Mouse (Mus musculus) heart, postnatal 14 days (tissue): ENCODE measurements around the gene Tmem30b. TPM values are rescaled to one million over a fixed set of nuclear protein-coding genes. Genes with fewer than 3 reads are reported as not detected.
"Not testable (repeated sequence)": the region's sequence is repeated elsewhere in the genome, so short reads cannot be mapped to it uniquely, and the experiment has no call there.

ENCODE experiments used
- DNase-seq, 2 experiments: peaks; one replicate each; pipeline ENCODE4 v3.0.0; 2021 to 2022
- intact Hi-C: fragments of 180-260 bp; cut with DNase I; formaldehyde crosslinking; loops from one replicate; pipeline ENCODE4 v1.15.1; 2025
- total RNA-seq, 2 experiments: library from RNA; stranded (reverse); gene quantifications; 2 replicates each; pipeline ENCODE4 v1.2.3; 2021

Tmem30b gene
- total RNA-seq, 2 experiments from 2014 or later, result 0.22 to 0.27 TPM

DNA sequence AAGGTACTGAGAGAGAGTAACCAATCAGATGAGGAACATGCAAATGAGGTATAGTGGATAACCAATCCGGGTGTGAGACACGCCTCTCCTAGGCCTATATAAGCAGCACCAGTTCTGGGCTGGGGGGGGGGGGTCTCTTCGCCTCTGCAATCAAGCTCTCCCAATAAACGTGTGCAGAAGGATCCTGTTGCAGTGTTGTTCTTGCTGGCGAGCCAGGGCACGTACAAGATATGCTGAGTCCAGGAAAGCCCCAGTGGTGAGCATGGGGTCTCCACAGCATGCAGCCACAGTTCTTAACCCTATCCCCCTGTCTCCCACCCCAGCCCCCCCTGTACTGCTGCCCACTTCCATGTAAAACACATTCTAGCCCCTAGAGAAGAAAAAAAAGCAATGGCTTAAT lies 16.9 kb upstream of the Tmem30b start:
- not testable (repeated sequence) for DNase-seq
- intact Hi-C loops, result loop anchor here (10.0 kb wide), 2 partner anchors 362 to 732 kb away; no protein-coding TSS in a partner anchor

DNA sequence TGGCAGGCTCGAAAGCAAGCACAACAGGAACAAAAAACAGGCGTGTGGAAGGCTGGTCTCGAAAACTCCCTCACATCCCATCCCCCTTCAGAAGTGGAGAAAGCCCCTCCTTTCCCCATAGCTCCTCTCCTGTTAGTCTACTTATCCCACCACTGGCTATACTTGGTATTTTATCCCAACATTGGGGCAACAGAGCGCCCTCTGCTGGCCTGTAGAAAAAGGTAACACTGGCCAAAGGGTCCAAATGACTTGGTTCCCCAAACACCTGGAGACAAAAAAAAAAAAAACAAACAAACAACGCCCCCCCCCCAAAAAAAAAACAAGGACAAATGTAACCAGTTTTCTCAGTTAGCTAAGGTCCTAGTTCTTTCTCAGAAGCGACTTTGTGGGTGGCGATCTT lies 13.9 kb upstream of the Tmem30b start:
- intact Hi-C loops, result loop anchor here (10.0 kb wide), 2 partner anchors 365 to 735 kb away; no protein-coding TSS in a partner anchor
- no peak for DNase-seq

DNA sequence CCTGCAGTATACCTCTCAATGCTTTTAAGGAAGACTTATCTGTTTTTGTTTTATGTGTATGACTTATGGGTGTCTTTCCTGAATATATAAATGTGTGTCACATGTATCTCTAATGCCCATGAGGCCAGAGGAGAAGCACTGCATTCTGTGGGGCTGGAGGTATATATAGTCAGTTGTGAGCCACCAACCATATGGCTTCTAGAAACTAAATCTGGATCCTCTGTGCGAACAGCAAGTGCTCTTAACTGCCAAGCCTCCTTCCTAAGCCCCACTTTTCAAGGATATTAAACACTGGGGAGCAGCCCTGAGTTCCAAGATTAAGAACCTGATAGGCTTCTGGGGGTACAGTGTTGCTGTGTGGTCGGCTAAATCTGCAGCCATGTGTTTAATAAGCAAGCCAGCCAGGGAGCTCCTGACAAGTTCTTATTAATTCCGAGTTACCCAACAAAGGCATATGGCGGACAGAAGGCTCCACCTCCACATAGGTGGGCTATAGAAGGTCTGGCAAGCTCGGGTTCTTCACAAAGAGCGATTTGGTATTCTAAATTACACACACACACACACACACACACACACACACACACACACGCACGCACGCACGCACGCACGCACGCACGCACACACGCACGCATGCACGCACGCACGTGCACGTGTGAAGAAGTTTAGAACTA lies 12.5 kb upstream of the Tmem30b start:
- no peak for DNase-seq
- intact Hi-C loops, result loop anchor here (10.0 kb wide), 1 partner anchor 714 kb away; no protein-coding TSS in a partner anchor

DNA sequence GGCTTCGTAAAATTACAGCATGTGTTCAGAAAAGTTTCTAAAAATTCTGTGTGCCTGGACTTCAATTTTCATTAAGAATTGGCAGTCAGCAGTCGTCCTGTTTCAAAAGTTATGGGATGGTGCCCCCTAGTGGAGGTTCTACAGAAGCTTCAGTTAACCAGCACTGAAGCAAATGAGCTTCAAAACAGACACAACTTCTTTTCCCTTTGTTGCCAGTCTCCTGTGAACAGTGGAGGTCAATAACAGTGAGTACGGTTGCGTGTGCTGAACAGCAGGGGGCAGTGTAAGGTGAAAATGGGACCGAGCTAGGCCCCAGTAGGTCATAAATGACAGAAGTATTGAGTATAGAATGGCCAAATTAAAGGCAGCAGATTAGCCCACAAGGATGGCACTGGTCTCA lies 8.0 kb upstream of the Tmem30b start:
- DNase-seq, result peak; percentile 70 to 84
- intact Hi-C loops, result loop anchor here (10.0 kb wide), 1 partner anchor 709 kb away; no protein-coding TSS in a partner anchor

DNA sequence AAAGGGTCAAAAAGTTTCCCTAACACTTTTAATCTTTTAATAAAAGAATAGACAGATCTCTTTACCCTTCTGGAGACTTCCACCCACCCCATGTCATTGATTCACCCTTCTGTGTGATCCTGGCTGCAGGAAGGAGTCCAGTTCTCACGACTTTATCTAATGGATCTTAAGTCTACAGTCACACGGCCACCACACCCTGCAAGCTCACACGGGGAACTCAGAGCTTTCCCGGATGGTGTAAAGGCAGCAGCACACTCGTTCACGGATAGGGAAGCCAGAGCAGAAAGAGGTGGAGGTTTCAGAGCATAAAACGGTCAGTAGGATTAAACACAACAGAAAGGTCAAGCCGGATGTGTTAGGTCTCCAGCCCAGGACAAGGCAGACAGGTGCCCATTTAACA lies 2.1 kb upstream of the Tmem30b start:
- intact Hi-C loops, result no loop called here
- no peak for DNase-seq

DNA sequence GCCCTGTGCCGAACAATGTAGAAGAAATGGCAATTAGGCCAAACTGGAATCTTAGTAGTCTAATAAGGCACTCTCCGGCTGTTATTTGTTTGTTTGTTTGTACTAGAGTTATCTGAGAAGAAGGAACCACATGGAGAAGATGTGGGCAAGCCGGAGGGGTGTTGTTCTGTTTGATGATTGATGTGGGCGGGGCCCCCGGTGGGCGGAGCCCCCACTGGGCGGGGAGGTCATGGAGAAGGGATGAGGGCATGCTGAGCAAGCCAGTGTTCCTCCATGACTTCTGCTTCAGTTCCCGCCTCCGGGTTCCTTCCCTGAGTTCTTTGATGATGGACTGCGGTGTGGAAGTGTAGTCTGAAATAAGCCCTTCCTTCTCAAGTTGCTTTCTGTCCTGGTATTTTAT lies 1.5 kb upstream of the Tmem30b start:
- intact Hi-C loops, result no loop called here

DNA sequence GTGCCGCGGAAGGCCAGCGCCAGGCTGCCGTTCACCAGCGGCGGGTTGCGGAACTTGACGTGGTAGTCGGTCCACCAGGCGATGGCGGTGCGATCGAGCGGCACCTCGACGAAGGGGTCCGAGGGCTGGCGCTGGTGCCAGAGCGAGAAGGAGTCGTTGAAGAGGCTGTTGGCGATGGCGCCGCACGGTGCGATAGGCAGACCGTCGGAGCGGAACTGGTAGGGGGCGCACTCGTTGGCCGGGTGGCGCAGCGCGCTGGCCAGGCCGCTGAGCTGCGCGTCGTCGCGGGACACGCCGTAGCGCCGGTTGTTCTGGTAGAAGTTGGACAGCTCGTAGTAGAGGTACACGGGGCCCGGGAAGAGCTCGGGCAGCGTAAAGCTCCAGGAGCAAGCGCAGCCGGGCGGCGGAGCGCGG lies 513 bp downstream of the Tmem30b start:
- peak; percentile 53 to 55 for DNase-seq
- intact Hi-C loops, result no loop called here

More for the DNA sequence above, 1.5 kb upstream of the Tmem30b start:
- DNase-seq, result no peak

DNA sequence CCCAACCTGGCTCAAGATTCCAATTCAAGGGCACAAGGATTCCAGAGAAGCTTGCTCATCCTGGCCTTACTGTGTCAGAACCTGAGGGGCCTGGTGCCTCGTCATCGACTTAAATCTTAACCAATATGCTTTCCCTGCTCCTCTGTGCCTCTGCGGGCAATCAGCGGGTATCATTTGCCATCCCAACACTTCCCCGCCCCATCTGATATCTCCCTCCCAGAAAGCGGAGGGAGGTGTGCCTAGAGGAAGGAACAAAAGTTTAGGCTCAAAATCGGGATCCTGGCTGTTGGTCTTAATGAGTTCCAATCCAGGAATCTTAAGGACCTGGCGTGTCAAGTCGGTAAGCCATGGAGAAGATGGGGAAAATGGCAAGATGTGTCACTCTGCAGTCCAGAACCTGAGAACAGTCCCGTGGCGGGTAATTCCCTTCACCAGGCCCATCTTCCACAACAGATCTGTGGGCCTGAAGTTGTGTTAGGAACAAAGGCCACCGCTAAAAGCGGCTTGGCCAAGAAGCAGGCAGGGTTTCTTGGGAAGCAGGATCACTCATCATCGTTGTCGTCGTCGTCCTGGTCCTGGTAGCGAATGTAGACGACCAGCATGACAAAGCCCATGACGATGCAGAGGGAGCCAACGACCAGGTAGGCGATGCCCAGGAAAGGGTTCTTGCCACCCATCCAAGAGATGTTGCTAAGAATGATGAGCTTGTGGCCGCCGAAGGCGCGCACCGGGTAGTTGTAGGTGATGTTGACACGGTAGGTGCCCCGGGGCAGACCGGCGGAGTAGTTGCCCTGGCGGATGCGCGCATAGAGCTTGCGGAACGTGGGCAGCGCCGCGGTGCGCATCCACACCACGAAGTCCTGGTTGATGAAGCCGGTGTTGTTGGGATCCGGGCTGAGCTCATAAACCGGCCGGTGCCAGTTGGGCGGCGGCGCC lies 1.2 kb downstream of the Tmem30b start:
- no peak for DNase-seq
- intact Hi-C loops, result no loop called here

DNA sequence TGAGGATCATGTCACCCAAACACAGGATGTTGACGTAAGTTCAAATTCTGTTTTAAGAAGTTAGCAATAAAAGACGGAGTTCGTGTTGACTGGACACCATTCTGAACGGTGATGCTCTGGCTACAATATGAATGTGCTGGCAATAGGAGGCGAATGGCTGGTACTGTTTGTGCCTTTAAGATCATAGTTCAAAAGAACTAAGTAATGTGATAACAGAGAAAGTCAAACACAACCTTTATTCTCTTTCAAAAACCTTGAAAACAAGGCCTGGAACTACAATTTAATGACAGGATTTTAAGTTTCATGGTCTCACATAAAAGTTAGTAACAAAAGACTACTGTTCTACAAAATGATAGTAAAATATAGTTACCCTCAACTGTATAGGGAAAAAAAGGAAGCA lies 3.0 kb downstream of the Tmem30b start:
- intact Hi-C loops, result no loop called here

DNA sequence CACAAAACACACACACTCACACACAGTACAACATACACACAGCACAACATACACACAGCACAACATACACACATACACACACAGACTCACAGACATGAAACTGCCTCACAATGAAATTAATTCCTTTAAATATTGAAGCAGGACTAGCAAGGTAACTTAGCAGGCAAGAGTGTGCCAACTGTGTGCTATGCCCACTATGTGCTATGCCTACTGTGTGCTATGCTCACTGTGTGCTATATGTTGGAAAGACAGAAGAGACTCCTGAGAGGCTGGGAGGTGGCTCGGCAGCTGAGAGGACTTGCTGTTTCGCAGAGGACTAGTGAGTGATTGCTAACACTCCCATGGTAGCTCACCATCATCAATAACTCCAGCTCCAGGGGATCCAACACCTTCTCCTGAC lies 5.8 kb downstream of the Tmem30b start:
- DNase-seq, result no peak
- intact Hi-C loops, result no loop called here

More for the DNA sequence above, 3.0 kb downstream of the Tmem30b start:
- DNase-seq, result no peak

DNA sequence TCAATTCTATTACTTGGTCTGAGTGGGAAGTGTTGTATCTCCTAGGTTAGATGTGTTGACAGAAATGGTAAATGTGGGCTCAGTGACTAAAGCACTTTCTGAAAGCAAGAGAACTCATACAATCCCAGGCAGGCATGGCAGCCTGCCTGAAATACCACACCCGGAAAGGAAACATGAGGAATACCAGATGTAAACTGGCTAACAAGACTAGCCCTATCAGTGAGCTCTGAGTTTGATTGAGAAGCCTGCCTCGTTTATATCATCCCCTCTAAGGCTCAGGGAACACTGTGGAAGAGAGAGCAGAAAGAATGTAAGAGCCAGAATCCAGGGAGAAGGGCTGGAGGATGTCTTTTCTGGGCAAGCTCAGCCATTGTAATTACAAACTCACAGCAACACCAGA lies 7.0 kb downstream of the Tmem30b start:
- no peak for DNase-seq
- intact Hi-C loops, result loop anchor here (2.0 kb wide), 1 partner anchor 14 kb away; no protein-coding TSS in a partner anchor

DNA sequence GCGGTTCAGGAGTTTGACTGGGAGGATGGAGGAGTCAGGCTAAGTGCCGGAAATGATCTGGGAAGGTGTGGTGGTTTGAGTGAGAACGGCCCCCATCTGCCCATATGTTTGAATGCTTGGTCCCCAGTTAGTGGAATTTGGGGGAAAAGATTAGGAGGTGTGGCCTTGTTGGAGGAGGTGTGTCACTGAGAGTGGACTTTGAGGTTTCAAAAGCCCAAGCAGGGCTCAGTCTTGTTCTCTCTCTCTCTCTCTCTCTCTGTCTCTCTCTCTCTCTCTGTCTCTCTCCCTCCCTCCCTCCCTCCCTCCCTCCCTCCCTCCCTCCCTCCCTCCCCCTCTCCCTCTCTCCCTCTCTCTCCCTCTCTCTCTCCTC lies 8.1 kb downstream of the Tmem30b start:
- intact Hi-C loops, result loop anchor here (2.0 kb wide), 1 partner anchor 15 kb away; no protein-coding TSS in a partner anchor
- not testable (repeated sequence) for DNase-seq

DNA sequence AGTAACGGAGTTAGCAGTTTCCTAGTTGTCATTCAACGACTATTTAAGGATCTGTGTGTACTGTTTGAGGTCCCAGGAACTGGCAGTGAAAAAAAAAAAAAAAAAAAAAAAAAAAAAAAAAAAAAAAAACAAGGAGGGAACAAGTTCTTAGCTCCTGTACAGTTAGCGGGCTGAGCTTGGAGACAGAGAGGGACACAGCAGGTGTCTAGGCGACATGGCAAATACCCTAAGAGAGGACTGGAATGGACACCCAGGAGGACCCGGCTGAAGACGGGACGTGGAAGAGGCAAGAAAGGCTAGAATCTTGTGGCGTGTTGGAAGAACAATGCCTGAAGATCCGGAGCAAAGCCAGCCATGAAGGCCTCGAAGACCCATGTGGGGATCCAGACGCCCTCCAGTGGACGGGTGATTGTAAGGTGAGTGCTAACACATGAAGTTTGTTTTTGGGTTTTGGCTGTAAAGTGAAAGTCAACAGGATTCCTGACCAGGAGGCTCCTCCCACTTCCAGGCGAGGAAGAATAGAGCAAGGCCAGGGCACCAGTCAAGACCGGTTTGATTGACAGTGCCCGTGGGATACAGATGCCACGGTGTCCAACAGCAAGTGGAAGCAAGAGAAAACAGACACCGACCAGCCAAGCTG lies 8.6 kb downstream of the Tmem30b start:
- intact Hi-C loops, result loop anchor here (2.0 kb wide), 1 partner anchor 15 kb away; no protein-coding TSS in a partner anchor
- peak in 1 of 2 experiments; percentile 14 for DNase-seq

DNA sequence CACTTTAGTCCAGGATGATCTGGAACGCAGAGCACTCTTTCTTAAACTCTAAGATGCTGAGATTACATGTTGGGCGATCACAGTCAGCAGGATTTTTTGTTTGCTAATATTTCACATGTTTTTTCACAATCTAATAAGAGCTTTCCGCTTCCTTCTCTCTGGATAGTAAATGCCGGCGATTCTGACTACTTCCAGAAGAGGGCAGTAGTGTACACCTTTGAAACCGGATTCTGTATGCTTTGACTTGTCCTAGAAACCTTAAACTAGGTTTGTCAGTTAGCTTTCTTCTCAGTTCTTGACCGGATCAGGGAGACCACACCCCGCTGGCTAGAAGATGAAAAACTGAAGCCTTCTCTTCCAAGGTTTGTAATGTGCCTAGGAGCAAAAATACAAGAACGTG lies 11.6 kb downstream of the Tmem30b start:
- DNase-seq, result peak; percentile 54 to 78
- intact Hi-C loops, result no loop called here

DNA sequence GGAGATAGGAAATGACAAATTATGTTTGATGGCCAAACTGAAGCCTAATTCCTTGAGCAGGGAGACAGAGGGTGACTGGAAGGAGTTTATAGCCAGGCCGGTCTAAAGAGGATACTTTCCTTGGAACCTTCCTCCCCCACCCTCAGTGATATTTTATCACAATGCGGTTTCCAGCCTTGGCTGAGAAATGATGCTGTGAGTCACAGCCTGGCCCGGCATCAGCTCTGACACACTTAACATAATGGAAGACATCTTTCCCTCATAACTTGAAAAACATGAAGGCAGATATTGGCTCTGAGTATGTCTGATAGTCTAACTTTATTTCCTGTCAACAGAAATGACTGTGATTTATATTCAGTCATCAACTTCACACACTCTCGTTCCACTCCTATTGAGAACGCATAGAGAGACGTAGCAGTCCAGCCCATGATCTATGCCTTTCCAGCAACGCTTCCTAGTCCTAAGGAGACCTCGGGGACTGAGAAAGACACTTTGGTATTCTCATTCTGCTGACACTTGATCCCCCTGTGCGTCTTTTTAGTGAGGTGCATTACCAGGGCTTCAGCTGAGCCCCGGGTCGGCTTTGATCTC lies 14.2 kb downstream of the Tmem30b start:
- DNase-seq, result peak in 1 of 2 experiments; percentile 40

DNA sequence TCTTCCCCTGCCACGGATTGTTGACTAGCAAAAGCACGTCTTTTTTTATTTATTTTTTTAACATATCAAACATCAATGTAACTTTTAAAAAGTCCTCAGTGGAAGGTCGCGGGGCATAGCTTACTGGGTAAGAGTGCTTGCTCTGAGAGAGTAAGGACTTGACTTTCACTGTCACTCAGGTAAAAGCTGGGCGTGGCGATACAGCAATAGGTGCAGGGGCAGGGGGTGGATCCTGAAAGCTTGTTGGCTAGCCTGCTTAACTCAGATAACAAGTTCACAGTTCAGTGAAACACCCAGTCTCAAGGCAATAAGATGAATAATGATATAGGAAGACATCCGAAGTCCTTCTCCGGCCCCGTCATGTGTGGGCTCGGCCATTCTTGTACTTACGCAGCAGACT lies 16.6 kb downstream of the Tmem30b start:
- intact Hi-C loops, result no loop called here
- DNase-seq, result no peak

More for the DNA sequence above, 14.2 kb downstream of the Tmem30b start:
- intact Hi-C loops, result no loop called here

DNA sequence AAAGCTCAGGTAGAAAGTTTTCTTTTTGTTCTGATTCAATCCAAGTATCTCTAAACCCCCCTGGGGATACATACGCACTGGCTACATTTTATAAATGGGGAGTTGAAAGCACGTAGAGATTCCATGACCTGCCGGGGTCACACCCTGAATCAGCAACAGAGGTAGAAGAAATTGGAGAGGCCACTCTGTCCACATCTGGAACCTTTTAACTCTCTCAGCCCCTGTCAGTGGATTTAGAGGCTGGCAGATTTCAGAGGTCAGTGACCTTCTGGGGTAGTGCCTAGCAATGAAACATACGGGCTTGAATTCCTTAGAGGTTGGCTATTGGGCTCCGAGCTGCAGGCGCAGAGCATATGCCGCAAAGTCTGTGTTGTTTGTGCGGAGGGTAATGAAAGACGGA lies 17.1 kb downstream of the Tmem30b start:
- DNase-seq, result no peak
- intact Hi-C loops, result no loop called here

DNA sequence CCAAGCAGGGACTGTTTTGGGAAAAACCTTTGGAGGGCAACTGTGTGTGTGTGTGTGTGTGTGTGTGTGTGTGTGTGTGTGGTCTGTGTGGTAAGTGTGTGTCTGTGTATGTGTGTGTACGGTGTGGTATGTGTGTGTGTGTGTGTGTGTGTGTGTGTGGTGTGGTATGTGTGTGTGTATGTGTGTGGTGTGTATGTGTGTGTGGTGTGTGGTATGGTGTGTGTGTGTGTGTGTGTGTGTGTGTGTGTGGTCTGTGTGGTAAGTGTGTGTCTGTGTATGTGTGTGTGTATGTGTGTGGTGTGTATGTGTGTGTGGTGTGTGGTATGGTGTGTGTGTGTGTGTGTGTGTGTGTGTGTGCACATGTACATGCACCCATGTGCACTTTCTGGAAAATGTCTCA lies 18.1 kb downstream of the Tmem30b start:
- intact Hi-C loops, DNase-seq: not testable (repeated sequence)

DNA sequence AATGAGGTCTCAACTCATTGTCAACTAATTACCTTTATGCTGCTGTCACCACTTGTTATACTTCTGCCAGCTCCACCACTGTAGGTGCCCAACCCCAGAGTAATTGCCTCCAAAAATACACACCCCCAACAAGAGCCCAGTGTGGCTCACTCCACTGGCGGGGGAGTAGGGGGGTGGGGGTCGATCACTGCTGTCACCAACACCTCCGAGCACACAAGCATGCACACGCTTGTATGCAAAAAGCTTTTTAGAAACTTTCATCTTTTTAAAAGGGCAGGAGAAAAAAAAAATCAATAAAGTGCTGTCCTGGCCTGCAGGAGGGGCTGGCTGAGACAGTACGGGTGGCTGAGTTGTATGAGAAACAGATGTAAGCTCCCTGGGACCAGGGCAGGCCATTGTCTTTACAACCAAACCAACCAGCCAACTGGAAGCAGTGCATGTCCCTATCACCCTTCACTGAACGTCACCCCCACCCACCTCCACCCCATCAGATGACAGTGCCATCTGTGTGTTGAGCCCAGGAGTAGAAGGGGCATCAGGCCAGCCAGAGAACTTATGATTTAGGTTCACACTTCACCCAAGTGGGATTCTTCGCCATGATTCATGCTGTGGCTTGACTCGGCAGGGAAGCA lies 20.8 kb downstream of the Tmem30b start:
- intact Hi-C loops, result no loop called here
- DNase-seq, result no peak

DNA sequence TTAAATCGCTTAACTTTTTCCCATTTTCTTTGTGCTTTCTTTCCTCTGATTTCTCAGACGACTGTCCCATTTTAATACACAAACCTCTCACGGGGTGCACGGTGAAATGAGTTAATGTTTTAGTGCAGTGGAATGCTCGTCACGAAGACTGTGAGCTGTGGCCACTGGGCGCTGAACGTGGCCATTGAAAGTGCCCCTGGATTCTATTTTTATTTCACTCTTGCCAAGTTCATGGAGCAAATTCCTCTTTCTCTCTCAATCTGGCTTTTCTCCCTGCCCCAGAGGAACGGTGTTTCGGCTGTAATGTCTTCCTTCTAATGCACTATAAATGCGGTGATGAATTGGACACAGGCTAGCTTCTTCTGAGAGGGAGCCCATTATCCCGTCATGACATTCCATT lies 23.1 kb downstream of the Tmem30b start:
- no peak for DNase-seq
- intact Hi-C loops, result no loop called here
